Mouse (Mus musculus) limb, embryonic 15.5 days (tissue): ENCODE results near the gene Klhl3. TPM values are rescaled to one million over a fixed set of nuclear protein-coding genes. Genes with fewer than 3 reads are reported as not detected.

Experiments
- ATAC-seq: fragments of 200-750 bp; cut with Nextera tagmentation; 2 replicates; pipeline ENCODE4 v1.8.0; 2017; ENCODE audit warnings: low read depth, moderate TSS enrichment; ENCODE audit not compliant: insufficient number of reproducible peaks, low FRiP score, low TSS enrichment
- H3K27ac ChIP-seq: fragments of 300-500 bp; sonication (generic); 2 replicates; pipeline ENCODE4 v1.5.1; 2015; ENCODE audit warnings: moderate library complexity, mild to moderate bottlenecking, inconsistent platforms
- H3K27me3 ChIP-seq: fragments of 300-500 bp; sonication (generic); 2 replicates; pipeline ENCODE4 v1.6.1; 2015; ENCODE audit warnings: inconsistent platforms
- H3K36me3 ChIP-seq: fragments of 300-500 bp; sonication (generic); 2 replicates; pipeline ENCODE4 v1.6.1; 2015; ENCODE audit warnings: inconsistent platforms
- H3K4me1 ChIP-seq: fragments of 300-500 bp; sonication (generic); 2 replicates; pipeline ENCODE4 v1.6.1; 2015; ENCODE audit warnings: inconsistent platforms
- H3K4me2 ChIP-seq: fragments of 300-500 bp; sonication (generic); 2 replicates; pipeline ENCODE4 v1.6.1; 2015; ENCODE audit warnings: mild to moderate bottlenecking, inconsistent platforms
- H3K4me3 ChIP-seq: fragments of 300-500 bp; sonication (generic); 2 replicates; pipeline ENCODE4 v1.5.1; 2015; ENCODE audit warnings: mild to moderate bottlenecking, inconsistent platforms
- H3K9ac ChIP-seq: fragments of 300-500 bp; sonication (generic); 2 replicates; pipeline ENCODE4 v1.6.1; 2015; ENCODE audit warnings: inconsistent platforms
- H3K9me3 ChIP-seq: fragments of 300-500 bp; sonication (generic); 2 replicates; pipeline ENCODE4 v1.6.1; 2016; ENCODE audit warnings: inconsistent platforms
- WGBS: fragments of 180-500 bp; shearing (Covaris S2); methylation state at CpG from one replicate; pipeline ENCODE4 v1.1.7; 2015; 5-methylcytosine and 5-hydroxymethylcytosine counted together
- polyA plus RNA-seq: library from polyadenylated mRNA; unstranded; fragments of >200 nt; fragmentation: Nextera tagmentation; extraction: Ambion mirVana; gene quantifications from 2 replicates; pipeline ENCODE4 v1.2.1, GENCODE M21; 2015

Klhl3 gene
- polyA plus RNA-seq, 1 experiment from 2014 or later: 2.8 TPM

DNA sequence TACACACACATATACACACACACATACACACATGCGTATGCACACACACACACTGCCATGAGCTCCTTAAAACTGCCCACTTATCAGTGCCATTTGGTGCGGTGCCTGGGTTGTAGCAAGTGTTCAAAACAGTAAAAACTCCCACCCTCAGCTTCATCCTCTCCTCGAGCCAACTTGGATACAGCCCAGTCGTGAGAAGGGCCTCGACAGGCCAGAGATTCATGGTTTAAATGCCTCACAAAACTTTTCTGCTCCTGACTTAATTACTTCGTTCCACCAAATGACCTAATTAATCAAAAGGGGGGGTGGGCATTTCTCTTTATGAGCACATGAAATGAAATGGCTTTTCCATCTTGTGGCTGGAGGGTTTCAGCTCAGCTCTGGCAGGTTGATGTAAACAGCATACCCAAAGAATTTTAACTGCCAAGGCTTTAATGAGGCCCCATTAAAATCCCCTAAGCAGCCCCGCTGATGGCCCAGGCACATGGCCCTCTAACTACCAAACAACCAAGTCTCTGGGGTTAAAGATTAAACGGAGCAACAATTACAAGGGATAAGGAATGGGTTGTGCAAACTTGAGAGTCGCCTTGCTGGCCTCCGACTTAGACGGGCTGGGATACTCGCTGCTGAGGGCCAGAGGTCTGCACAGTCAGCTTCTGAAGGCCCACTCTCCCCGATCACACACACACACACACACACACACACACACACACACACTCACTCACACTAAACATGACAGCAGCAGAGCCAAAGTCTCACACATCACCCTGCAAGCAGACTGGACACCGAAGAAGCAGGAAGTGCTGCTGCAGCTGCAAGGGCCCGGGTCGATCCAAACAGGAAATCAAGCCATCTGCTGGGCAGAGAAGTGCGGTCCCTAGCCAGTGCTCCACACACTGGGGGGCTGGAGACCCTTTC lies 55.2 kb downstream of the Klhl3 start:
- no peaks in the 10 kb centered on the region for H3K27me3 ChIP-seq
- H3K36me3 ChIP-seq: peaks cover 8% of the 10 kb centered on the region; the same call in 1 of the 2 replicates
- WGBS: 15% methylated on average over 17 of the region's 17 CpGs
- peak; percentile 45; the same call in 1 of the 2 replicates for ATAC-seq
- no peak overlapping the region for H3K4me3 ChIP-seq
- 0 out of 2 replicates have a peak overlapping the region, but pooled peaks have one; percentile 4 for H3K4me2 ChIP-seq
- no peak overlapping the region for H3K9ac ChIP-seq
- H3K27ac ChIP-seq: peak overlapping the region; percentile 67
- H3K4me1 ChIP-seq: peaks cover 14% of the 10 kb centered on the region
- H3K9me3 ChIP-seq: no peaks in the 10 kb centered on the region

- ATAC-seq: no peak
- H3K36me3 ChIP-seq: 0 out of 2 replicates have a peak, but pooled peaks cover 6% of the 10 kb centered on the region
- no peak overlapping the region for H3K27ac ChIP-seq
- peaks cover 14% of the 10 kb centered on the region for H3K4me1 ChIP-seq
- H3K4me3 ChIP-seq: no peak overlapping the region
- WGBS: 76% methylated on average over 4 of the region's 4 CpGs
- no peaks in the 10 kb centered on the region for H3K9me3 ChIP-seq
- no peak overlapping the region for H3K9ac ChIP-seq
- H3K27me3 ChIP-seq: no peaks in the 10 kb centered on the region
- no peak overlapping the region for H3K4me2 ChIP-seq
Measured at GRCm38 (mm10) chr13:58056618-58057017, 56.8 kb downstream of the Klhl3 start.

DNA sequence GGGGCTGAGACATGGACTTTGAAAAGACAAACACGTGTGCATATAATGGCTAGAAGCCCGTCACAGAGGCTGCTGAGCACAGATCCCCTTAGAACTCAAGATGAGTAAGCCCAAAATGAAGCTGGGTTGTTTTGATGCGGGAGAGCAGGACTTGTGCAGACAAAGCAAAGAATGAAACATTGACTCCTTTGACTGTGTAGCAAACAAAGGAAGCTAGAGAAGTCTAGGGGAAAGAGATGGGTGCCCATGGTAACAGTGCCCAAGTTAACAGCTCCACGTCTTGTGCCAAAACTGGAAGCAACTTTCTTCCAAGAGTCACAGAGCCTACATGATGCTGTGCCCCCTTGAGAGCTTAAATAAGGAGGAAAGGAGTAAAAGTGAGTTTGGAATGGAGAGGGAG lies 59.8 kb downstream of the Klhl3 start:
- no peak overlapping the region for H3K27ac ChIP-seq
- H3K4me3 ChIP-seq: no peak overlapping the region
- H3K4me2 ChIP-seq: no peak overlapping the region
- no peak for ATAC-seq
- H3K9me3 ChIP-seq: no peaks in the 10 kb centered on the region
- H3K4me1 ChIP-seq: peaks cover 11% of the 10 kb centered on the region
- H3K36me3 ChIP-seq: no peaks in the 10 kb centered on the region
- no peaks in the 10 kb centered on the region for H3K27me3 ChIP-seq
- 89% methylated on average over 4 of the region's 4 CpGs for WGBS
- no peak overlapping the region for H3K9ac ChIP-seq

GRCm38 (mm10) chr13:58051654-58052053 lies 61.7 kb downstream of the Klhl3 start:
- H3K36me3 ChIP-seq: no peaks in the 10 kb centered on the region
- no peaks in the 10 kb centered on the region for H3K4me1 ChIP-seq
- H3K27me3 ChIP-seq: no peaks in the 10 kb centered on the region
- H3K9me3 ChIP-seq: no peaks in the 10 kb centered on the region
- WGBS: 81% methylated on average over 10 of the region's 10 CpGs
- H3K9ac ChIP-seq: no peak overlapping the region
- H3K4me3 ChIP-seq: no peak overlapping the region
- H3K4me2 ChIP-seq: no peak overlapping the region
- ATAC-seq: no peak
- no peak overlapping the region for H3K27ac ChIP-seq

DNA sequence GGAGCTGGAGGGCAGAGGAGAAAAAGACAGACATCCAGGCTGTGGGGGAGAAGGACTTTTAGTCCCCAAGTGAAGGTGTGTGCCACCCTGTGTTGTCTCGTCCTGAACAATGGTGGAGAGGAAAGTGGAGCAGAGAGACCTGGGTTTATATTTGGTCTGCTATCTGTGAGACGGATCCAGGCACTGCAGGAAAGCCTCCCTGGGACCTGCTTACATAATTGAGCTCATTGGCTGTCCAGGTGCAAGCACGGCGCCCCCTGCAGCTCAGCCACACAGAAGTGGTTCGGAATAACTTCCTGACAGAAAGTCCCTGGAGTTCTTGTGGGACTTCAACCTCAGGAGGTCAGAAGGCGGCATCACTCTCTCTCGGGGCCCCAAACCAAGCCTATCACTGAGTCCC lies 62.1 kb downstream of the Klhl3 start:
- H3K9me3 ChIP-seq: no peaks in the 10 kb centered on the region
- H3K27ac ChIP-seq: no peak overlapping the region
- 54% methylated on average over 7 of the region's 7 CpGs for WGBS

GRCm38 (mm10) chr13:58049121-58049520 lies 64.3 kb downstream of the Klhl3 start:
- Histone ChIP-seq H3K9me3 (no peaks in the 10 kb centered on the region), H3K36me3 (no peaks in the 10 kb centered on the region), H3K27ac (no peak overlapping the region), H3K4me1 (no peaks in the 10 kb centered on the region; the same call in 1 of the 2 replicates), H3K4me3 (no peak overlapping the region), H3K4me2 (no peak overlapping the region), H3K9ac (no peak overlapping the region), H3K27me3 (no peaks in the 10 kb centered on the region)
- ATAC-seq: no peak
- WGBS: 68% methylated on average over 5 of the region's 5 CpGs

More for the DNA sequence above, 62.1 kb downstream of the Klhl3 start:
- H3K4me1 ChIP-seq: no peaks in the 10 kb centered on the region
- no peak overlapping the region for H3K4me3 ChIP-seq
- no peak overlapping the region for H3K9ac ChIP-seq
- no peaks in the 10 kb centered on the region for H3K27me3 ChIP-seq
- ATAC-seq: no peak
- H3K36me3 ChIP-seq: no peaks in the 10 kb centered on the region
- no peak overlapping the region for H3K4me2 ChIP-seq

GRCm38 (mm10) chr13:58048076-58048475 lies 65.3 kb downstream of the Klhl3 start:
- ATAC-seq: no peak
- Histone ChIP-seq H3K36me3 (no peaks in the 10 kb centered on the region), H3K27ac (no peak overlapping the region), H3K27me3 (no peaks in the 10 kb centered on the region), H3K4me3 (no peak overlapping the region), H3K4me1 (no peaks in the 10 kb centered on the region; the same call in 1 of the 2 replicates), H3K9ac (no peak overlapping the region), H3K9me3 (no peaks in the 10 kb centered on the region), H3K4me2 (no peak overlapping the region)
- 76% methylated on average over 3 of the region's 3 CpGs for WGBS

- Histone ChIP-seq H3K4me2 (no peak overlapping the region), H3K9me3 (no peaks in the 10 kb centered on the region), H3K4me1 (no peaks in the 10 kb centered on the region; the same call in 1 of the 2 replicates), H3K36me3 (no peaks in the 10 kb centered on the region), H3K27ac (no peak overlapping the region), H3K27me3 (no peaks in the 10 kb centered on the region), H3K9ac (no peak overlapping the region), H3K4me3 (no peak overlapping the region)
- ATAC-seq: no peak
- 90% methylated on average over 7 of the region's 7 CpGs for WGBS
Measured at GRCm38 (mm10) chr13:58046178-58046577, 67.2 kb downstream of the Klhl3 start.

DNA sequence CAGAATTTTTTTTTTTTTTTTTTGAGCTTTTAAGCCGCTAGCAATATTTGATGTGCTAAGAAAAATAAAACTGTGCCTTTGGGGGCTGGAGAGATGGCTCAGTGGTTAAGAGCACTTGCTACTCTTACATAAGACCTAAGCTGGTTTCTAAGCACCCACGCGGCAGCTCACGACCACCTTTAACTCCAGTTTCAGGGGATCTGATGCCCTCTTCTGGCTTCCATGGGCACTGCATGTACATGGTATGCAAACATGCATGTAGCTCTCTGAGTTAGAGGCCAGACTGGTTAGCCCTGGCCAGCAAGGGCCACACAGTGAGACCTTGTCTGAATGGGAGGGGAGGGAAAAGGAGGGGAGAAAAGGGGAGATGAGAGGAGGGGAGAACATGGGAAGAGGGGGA lies 68.1 kb downstream of the Klhl3 start:
- no peaks in the 10 kb centered on the region for H3K9me3 ChIP-seq
- H3K27me3 ChIP-seq: no peaks in the 10 kb centered on the region
- no peak for ATAC-seq
- H3K4me1 ChIP-seq: no peaks in the 10 kb centered on the region; the same call in 1 of the 2 replicates
- H3K36me3 ChIP-seq: no peaks in the 10 kb centered on the region
- H3K4me3 ChIP-seq: no peak overlapping the region
- WGBS: 60% methylated on average over 4 of the region's 4 CpGs
- no peak overlapping the region for H3K4me2 ChIP-seq
- H3K9ac ChIP-seq: no peak overlapping the region
- no peak overlapping the region for H3K27ac ChIP-seq

- Histone ChIP-seq H3K4me1 (no peaks in the 10 kb centered on the region; the same call in 1 of the 2 replicates), H3K9ac (no peak overlapping the region), H3K36me3 (no peaks in the 10 kb centered on the region), H3K9me3 (no peaks in the 10 kb centered on the region), H3K27ac (no peak overlapping the region), H3K27me3 (no peaks in the 10 kb centered on the region), H3K4me2 (no peak overlapping the region), H3K4me3 (no peak overlapping the region)
- WGBS: 92% methylated on average over 8 of the region's 8 CpGs
- ATAC-seq: no peak
Measured at GRCm38 (mm10) chr13:58043278-58043677, 70.1 kb downstream of the Klhl3 start.

DNA sequence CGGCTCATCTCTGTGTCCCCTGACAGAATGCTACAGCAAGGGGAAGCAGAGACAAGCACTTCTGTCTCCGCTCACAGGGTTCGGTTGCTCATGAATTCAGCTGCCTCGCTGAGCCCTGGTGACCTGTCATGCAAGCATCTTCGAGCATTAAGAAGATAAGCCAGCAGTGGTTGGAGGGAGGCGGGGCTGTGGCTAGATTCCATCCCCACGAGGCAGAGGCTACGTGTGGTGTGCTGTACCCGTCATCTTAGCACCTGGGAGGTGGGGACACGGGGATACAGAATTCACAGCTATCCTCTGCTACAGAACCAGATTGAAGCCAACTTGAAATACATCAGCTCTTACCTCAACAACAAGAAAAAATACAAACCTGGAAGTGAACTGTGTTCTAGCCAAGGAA lies 73.3 kb downstream of the Klhl3 start:
- Histone ChIP-seq H3K4me3 (no peak overlapping the region), H3K27ac (no peak overlapping the region), H3K9ac (no peak overlapping the region), H3K9me3 (no peaks in the 10 kb centered on the region), H3K36me3 (no peaks in the 10 kb centered on the region), H3K4me2 (no peak overlapping the region), H3K4me1 (peaks cover 18% of the 10 kb centered on the region), H3K27me3 (no peaks in the 10 kb centered on the region)
- ATAC-seq: no peak
- WGBS: 64% methylated on average over 10 of the region's 10 CpGs

DNA sequence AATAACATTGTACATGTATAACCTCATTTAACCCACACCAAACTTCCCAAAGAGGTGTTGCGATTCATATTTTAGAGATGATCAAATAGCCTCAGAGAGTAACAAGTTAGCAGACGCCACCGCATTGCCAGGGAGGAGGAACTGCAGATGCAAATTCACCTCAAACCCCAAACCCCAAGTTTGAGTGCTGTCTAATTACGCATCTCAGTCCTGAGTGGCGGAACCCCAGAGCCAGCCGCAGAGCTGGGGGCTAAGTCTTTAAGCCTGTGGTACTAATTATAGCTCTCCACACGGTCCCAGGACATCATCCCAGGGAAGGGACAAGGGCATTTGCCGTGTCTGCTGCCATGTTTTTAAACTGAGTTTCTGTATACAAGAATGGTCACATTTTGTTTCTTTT lies 75.9 kb downstream of the Klhl3 start:
- no peaks in the 10 kb centered on the region for H3K9me3 ChIP-seq
- H3K27ac ChIP-seq: no peak overlapping the region
- 61% methylated on average over 8 of the region's 8 CpGs for WGBS
- ATAC-seq: no peak
- no peak overlapping the region for H3K4me3 ChIP-seq
- H3K27me3 ChIP-seq: no peaks in the 10 kb centered on the region
- no peak overlapping the region for H3K4me2 ChIP-seq
- H3K4me1 ChIP-seq: peaks cover 18% of the 10 kb centered on the region
- H3K36me3 ChIP-seq: no peaks in the 10 kb centered on the region
- no peak overlapping the region for H3K9ac ChIP-seq
